Mouse (Mus musculus) kidney, adult 2 months (tissue): ENCODE results near the gene Rpp25l. TPM values are rescaled to one million over a fixed set of nuclear protein-coding genes. Genes with fewer than 3 reads are reported as not detected.
"Not testable (repeated sequence)": the region's sequence is repeated elsewhere in the genome, so short reads cannot be mapped to it uniquely, and the experiment has no call there.

ENCODE experiments used
- DNase-seq: peaks from one replicate; pipeline ENCODE4 v3.0.0; 2021
- H3K27ac ChIP-seq: fragments of 200-500 bp; 2 replicates; pipeline ENCODE4 v1.5.1; 2012; ENCODE audit warnings: low read depth, low read length, control low read depth, inconsistent platforms; ENCODE audit not compliant: insufficient read depth
- H3K27me3 ChIP-seq: fragments of 200-500 bp; replicated peaks from 2 replicates; pipeline ENCODE4 v1.6.1; 2012; ENCODE audit warnings: mild to moderate bottlenecking, moderate library complexity, low read length, inconsistent platforms; ENCODE audit not compliant: control insufficient read depth, insufficient read depth
- H3K36me3 ChIP-seq: fragments of 200-500 bp; 2 replicates; pipeline ENCODE4 v1.6.1; 2012; ENCODE audit warnings: mild to moderate bottlenecking, moderate library complexity, low read length, inconsistent platforms; ENCODE audit not compliant: control insufficient read depth, insufficient read depth
- H3K4me1 ChIP-seq: fragments of 200-500 bp; 2 replicates; pipeline ENCODE4 v1.6.1; 2011; ENCODE audit warnings: low read length; ENCODE audit not compliant: control insufficient read depth, insufficient read depth
- H3K4me3 ChIP-seq: fragments of 200-500 bp; 2 replicates; pipeline ENCODE4 v1.5.1; 2011; ENCODE audit warnings: mild to moderate bottlenecking, low read depth, low read length, control low read depth; ENCODE audit not compliant: insufficient read depth
- CTCF ChIP-seq: fragments of 200-500 bp; conservative IDR thresholded peaks from 2 replicates; pipeline ENCODE4 v1.5.1; 2011; ENCODE audit warnings: low read depth, mild to moderate bottlenecking, control low read depth, low read length, moderate library complexity, mixed read lengths; ENCODE audit not compliant: insufficient read depth, insufficient read length
- POLR2A ChIP-seq: fragments of 200-500 bp; IDR thresholded peaks from one replicate; pipeline ENCODE4 v1.6.1; 2011; ENCODE audit warnings: low read depth, low read length, control low read depth
- WGBS: fragments of 180-500 bp; shearing (Covaris S2); methylation state at CpG from one replicate; pipeline ENCODE4 v1.1.7; 2018; 5-methylcytosine and 5-hydroxymethylcytosine counted together
- polyA plus RNA-seq: library from polyadenylated mRNA; depleted of rRNA; stranded (reverse); fragments of >200 nt; gene quantifications from 2 replicates; pipeline ENCODE4 v1.2.3, GENCODE M21; 2012

Gene Rpp25l
- polyA plus RNA-seq, 1 experiment: 57.0 TPM

DNA sequence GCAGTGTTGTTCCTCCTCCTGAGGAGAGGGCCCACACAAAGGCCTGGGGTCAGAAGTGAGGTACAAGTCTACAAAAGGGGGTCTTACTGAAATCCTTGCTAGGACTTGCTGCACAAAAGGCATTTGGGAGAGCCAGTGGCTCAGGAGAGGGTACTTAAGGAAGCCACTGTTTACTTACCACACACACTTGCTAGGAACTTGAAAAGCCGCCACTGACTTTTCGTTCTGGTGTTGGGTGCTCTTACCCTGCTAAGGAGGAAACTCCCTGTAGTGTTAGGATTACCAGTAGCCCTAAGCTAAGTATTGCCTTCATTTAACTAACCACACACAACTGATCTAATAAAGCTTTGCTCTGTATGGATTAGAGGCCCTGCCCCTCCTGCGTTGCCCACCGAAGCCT, 23.3 kb downstream of the Rpp25l start:
- no CpG with 5 or more reads among the region's 4 CpGs for WGBS
- H3K4me3 ChIP-seq, H3K36me3 ChIP-seq, H3K27ac ChIP-seq, H3K4me1 ChIP-seq, DNase-seq, H3K27me3 ChIP-seq: not testable (repeated sequence)

DNA sequence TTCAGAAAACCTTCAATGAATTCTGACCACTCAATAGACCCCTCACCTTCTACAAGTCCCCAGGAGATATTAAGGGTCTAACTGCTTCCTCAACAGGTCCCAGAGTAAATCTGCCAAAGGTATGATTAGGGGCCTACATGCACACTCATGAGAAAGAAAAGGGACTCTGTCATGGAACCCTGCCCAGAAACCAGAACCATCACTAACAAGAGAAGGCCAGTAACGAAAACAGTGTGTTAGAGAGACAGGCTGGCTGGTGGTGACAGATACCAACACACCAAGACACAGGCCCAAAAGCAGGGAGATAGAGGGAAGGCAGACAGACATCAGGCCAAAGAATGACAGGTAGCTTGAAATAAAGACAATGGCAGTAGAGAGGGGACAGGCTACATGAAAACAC, 24.8 kb downstream of the Rpp25l start:
- H3K27me3 ChIP-seq, H3K36me3 ChIP-seq, H3K27ac ChIP-seq, DNase-seq, H3K4me3 ChIP-seq, H3K4me1 ChIP-seq: not testable (repeated sequence)
- 88% methylated on average over 1 of the region's 1 CpGs for WGBS

DNA sequence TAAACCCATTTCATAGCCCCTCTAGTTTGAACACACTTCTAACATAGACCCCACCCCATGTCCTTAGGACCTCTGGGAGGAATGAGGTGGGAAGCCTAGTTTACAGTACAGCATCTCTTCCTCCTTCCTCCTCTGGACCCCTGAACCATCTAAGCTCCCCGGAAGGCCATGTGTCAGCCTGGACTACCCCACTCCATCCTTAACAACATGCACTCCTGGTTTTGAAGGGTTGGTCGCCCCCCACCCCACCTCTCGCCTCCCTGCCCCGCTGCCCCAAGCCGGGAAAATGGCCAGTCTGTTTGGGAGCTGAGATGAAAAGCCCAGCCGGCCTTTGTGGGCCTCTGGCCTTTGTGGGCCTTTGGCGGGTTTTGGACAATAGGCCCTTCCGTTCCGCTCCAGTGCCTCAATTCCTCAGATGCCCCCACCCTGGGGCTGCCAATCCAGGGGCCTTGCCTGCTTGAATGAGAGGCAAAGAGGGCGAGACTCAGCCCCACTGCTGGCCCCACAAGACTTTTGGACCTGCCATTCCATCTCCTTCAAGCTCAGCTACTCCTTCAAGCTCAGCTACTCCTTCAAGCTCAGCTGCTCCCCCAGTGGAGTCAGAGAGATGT, 27.3 kb downstream of the Rpp25l start:
- 70% methylated on average over 10 of the region's 10 CpGs for WGBS

DNA sequence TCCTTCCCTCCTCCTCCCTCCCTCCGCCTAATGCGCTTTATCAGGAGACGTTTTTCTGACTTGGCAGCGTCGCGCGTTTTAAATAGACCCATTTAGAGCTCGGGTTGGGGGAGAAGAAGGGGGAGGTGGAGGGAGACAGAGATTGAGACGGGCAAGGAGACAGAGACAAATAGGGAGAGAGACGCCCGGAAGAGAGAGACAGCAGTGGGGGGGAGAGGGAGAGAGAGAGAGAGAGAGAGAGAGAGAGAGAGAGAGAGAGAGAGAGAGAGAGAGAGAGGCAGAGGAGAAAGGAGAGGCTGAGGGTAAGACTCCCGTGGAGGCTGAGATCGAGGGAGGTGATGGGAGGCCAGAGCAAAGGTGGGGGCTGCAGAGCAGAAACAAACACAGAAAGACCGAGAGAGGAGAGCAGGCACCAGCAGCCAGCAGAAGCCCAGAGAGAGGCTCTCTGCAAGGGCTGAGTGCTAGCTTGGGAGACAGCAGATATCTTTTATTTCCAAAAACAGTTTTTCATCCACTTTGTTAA, 28.3 kb downstream of the Rpp25l start:
- not testable (repeated sequence) for H3K4me1 ChIP-seq, H3K27me3 ChIP-seq

More for the DNA sequence above, 27.3 kb downstream of the Rpp25l start:
- H3K4me1 ChIP-seq, H3K4me3 ChIP-seq, DNase-seq, H3K36me3 ChIP-seq, H3K27ac ChIP-seq, H3K27me3 ChIP-seq: not testable (repeated sequence)

DNA sequence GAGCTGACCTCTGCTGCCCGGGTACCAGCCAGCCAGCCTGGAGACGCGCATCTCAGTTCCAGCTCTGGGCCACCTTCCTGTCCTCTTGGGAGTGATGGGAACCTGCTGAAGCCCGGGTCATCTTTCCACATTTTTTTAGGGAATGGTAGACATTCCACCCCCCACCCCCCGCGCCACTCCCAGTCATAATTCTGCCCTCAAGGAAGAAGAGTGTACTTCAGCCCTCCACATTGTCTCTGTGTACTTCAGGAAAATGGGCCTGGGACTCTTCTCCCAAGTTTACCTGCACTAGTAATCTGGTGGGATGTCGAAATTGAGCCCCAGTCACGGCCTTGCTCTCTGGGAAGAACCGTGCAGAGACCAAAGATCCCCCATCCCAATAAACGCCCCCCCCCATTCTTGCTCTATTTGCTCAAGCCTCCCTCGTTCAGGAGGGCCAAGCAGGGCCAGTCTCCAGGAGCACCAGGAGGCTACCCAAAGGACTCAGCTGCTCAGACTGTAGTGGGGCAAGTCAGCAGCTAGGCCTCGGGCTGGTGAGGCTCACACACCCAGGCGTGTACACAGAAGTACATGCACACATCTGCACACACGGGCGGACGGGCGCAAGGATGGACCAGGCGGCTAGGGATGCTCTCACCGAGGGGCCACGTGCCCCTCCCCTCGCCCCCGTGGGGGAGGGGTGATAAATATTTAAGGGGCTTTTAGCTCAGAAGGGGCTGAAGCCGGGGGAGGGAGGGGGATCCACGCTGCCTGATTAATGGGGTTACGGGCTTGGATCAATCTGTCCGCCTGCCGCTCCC, 29.0 kb downstream of the Rpp25l start:
- not testable (repeated sequence) for H3K4me3 ChIP-seq, H3K27ac ChIP-seq, DNase-seq, H3K4me1 ChIP-seq, H3K36me3 ChIP-seq, H3K27me3 ChIP-seq
- WGBS: 33% methylated on average over 27 of the region's 27 CpGs

More for the DNA sequence above, 28.3 kb downstream of the Rpp25l start:
- not testable (repeated sequence) for DNase-seq, H3K36me3 ChIP-seq, H3K27ac ChIP-seq, H3K4me3 ChIP-seq
- 32% methylated on average over 14 of the region's 14 CpGs for WGBS

DNA sequence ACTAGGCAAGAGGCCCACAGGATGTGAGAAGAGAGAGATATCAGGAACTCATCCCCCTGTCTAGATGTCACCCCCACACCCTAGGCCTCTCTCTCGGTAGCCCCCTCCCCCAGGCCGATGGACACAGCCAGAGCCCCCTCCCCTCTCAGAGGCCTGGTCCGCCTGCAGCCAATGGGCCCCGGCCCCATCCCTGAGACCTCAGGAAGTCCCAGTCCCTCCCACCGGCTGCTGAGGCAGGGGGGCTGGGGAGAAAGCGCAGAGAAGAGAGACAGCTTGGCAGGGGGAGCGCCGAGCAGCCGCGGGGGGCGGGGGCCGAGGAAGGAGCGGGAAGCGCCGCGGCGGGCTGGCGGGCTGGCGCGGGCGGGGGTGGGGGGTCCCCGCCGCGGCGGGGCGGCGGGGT, 30.0 kb downstream of the Rpp25l start:
- not testable (repeated sequence) for H3K27me3 ChIP-seq, H3K36me3 ChIP-seq, H3K27ac ChIP-seq, H3K4me1 ChIP-seq, H3K4me3 ChIP-seq, DNase-seq
- WGBS: 26% methylated on average over 4 of the region's 27 CpGs

DNA sequence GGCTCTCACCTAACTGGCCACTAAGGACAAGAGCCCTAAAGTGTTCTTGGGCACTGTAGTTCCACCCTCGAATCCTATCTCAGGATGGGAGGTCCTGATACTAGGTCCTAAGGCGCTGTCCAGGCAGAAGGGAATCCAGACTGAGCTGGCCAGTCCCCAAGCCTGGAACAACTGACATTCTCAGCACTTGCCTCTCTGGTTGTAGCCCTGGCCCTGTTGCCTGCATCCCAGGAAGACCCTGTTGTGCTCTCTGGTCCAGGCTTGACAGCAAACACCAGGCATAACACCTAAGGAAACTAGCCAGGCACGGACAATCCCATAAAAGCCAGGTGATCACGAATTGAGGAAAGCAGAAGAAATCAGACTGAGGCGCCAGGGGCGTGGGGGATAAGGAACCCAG, 30.5 kb downstream of the Rpp25l start:
- no peak for DNase-seq
- Histone ChIP-seq H3K36me3 (no peaks in the 10 kb centered on the region), H3K27ac (no peak overlapping the region), H3K4me1 (no peaks in the 10 kb centered on the region), H3K4me3 (no peak overlapping the region), H3K27me3 (no peaks in the 10 kb centered on the region)
- no peak for TF ChIP-seq CTCF
- TF ChIP-seq POLR2A: no peak
- 63% methylated on average over 6 of the region's 6 CpGs for WGBS

DNA sequence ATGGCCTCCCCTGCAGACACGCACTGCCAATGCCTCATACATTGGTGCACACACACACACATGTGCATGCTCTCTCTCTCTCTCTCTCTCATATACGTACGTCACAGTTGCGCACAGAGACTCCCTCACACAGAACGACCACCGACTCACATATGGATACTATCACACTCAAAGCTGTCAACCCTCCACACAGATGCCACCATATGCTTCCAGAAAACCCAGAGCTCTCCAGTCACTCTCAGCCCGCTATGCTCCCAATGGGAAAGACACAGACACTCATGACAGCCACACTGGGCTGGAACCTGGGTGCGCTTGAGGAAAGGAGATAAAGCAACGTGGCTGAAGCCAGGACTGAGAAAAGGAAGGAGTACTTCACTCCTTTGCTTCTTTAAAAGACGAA, 31.4 kb downstream of the Rpp25l start:
- Histone ChIP-seq H3K27ac (no peak overlapping the region), H3K36me3 (no peaks in the 10 kb centered on the region), H3K4me1 (no peaks in the 10 kb centered on the region), H3K27me3 (no peaks in the 10 kb centered on the region), H3K4me3 (no peak overlapping the region)
- DNase-seq: no peak
- no peak for TF ChIP-seq CTCF
- no peak for TF ChIP-seq POLR2A
- WGBS: 83% methylated on average over 10 of the region's 10 CpGs
